Mouse (Mus musculus): ENCODE data around the gene AU021092. TPM values are rescaled to one million over a fixed set of nuclear protein-coding genes. Genes with fewer than 3 reads are reported as not detected.
"Not testable (repeated sequence)": the region's sequence is repeated elsewhere in the genome, so short reads cannot be mapped to it uniquely, and the experiment has no call there.

The AU021092 gene
- polyA plus RNA-seq, 1 experiment from 2014 or later = 2.5 TPM

DNA sequence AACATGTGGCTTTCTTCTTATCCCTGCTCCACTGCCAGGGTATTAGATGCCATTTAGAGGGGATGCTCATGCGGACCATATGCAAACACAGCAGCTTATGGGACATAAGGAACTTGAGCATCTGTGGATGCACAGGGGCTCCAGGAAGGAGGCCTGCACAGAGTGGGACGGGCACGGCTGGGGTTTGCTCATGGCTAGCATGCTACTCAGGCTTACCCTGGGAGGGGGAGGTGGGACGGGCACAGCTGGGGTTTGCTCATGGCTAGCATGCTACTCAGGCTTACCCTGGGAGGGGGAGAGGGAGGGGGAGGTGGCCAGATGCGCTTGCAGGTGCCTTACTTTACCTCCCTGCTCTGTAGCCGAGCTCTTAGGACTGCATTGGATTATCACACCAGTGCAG is 20.8 kb upstream of the AU021092 start:
- no peak overlapping the region for H3K4me2 ChIP-seq
- 82% methylated on average over 6 of the region's 6 CpGs for WGBS
- peaks cover 84% of the 10 kb centered on the region for H3K36me3 ChIP-seq
- no peak for ATAC-seq (ENCODE audit: insufficient number of reproducible peaks, low FRiP score)
- no peak overlapping the region for H3K27ac ChIP-seq (ENCODE audit: poor library complexity, severe bottlenecking)
- no peak overlapping the region for H3K4me3 ChIP-seq
- H3K4me1 ChIP-seq (replicated peaks) = no peaks in the 10 kb centered on the region
- no peaks in the 10 kb centered on the region for H3K9me3 ChIP-seq (replicated peaks)
- no peak overlapping the region for H3K9ac ChIP-seq
- no peaks in the 10 kb centered on the region for H3K27me3 ChIP-seq (replicated peaks)

DNA sequence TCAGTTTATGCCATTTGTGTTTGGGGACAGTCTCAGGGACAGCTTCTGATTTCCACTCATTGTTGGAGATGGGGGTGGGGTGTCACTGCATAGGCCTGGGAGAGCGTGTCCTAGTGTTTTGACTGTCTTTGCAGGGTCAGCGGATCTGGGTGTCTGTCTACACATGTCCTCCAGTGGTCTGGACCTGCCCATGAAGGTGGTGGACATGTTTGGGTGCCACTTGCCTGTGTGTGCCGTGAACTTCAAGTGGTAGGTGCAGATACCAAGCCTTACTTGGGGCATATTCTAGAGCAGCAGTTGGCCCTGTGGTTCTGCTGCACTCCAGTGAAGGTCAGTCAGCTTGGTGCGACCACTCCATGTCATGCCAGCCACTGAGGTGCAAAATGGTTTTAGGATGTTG is 20.3 kb upstream of the AU021092 start:
- H3K36me3 ChIP-seq = peaks cover 79% of the 10 kb centered on the region
- H3K9ac ChIP-seq = no peak overlapping the region
- ATAC-seq (ENCODE audit: insufficient number of reproducible peaks, low FRiP score) = no peak
- H3K4me3 ChIP-seq = no peak overlapping the region
- no peak overlapping the region for H3K27ac ChIP-seq (ENCODE audit: poor library complexity, severe bottlenecking)
- 86% methylated on average over 4 of the region's 4 CpGs for WGBS
- no peaks in the 10 kb centered on the region for H3K27me3 ChIP-seq (replicated peaks)
- no peak overlapping the region for H3K4me2 ChIP-seq
- no peaks in the 10 kb centered on the region for H3K9me3 ChIP-seq (replicated peaks)
- H3K4me1 ChIP-seq (replicated peaks) = no peaks in the 10 kb centered on the region

DNA sequence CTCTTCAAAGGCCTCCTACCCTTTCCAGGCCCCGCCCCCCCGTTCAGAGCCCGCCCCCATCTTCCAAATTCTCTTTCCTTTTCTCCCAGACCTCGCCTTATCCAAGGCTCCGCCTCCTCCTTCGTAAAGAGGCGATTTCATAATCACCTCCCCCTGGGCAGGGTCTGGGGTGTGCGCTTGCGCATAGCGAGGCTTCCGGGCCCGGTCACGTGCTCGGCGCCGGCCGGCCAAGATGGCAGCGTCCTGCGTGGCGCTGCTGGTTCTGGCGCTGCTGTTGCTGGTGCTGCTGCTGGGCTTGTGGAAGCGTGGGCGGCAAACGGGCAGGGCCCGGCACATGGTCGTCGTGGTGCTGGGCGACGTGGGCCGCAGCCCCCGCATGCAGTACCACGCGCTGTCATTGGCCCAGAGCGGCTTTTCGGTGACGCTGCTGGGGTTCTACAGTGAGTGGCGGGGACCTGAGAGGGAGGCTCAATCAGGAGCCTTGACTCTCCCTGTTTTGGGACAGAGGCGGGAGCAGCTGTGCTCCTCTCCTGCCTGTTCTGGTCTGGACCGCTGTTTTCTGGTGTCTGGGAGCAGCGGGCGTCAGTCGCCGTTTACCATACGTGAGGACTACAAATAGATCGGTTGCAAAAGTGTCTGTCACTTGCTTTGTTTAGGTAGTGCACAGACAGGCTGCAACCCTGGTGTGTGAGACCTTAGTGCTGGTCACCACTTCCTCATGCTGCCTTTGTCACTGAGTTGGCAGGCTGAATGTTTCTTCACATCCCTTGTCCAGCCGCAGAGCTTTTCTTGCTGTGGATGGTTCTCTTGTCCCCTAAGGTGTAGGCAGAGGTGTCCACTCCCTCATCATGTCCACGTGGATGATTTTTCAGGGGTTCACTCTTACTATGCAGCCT is 11.6 kb upstream of the AU021092 start, which contains the start of gene Alg1:
TSS of gene Alg1 (plus strand) at position 204 of the 896 bp plus-strand sequence.
- Histone ChIP-seq H3K4me1 (replicated peaks) (peaks cover 12% of the 10 kb centered on the region), H3K9me3 (replicated peaks) (peaks cover 6% of the 10 kb centered on the region; the same call in 1 of the 2 replicates), H3K27ac (ENCODE audit: poor library complexity, severe bottlenecking) (peak within 1 kb of the TSS; percentile 56; the same call in 1 of the 2 replicates), H3K9ac (peak within 1 kb of the TSS; percentile 87), H3K36me3 (peaks cover 10% of the 10 kb centered on the region), H3K4me3 (peak within 1 kb of the TSS; percentile 99), H3K27me3 (replicated peaks) (no peaks in the 10 kb centered on the region), H3K4me2 (peak within 1 kb of the TSS; percentile 92)
- 1% methylated on average over 46 of the region's 47 CpGs for WGBS
- peak; percentile 96 for ATAC-seq (ENCODE audit: insufficient number of reproducible peaks, low FRiP score)

GRCm38 (mm10) chr16:5232982-5233381 is 10.9 kb upstream of the AU021092 start:
- WGBS = 76% methylated on average over 4 of the region's 4 CpGs
- Histone ChIP-seq H3K36me3 (0 out of 2 replicates have a peak, but pooled peaks cover 8% of the 10 kb centered on the region), H3K4me3 (peak overlapping the region; percentile 99), H3K4me1 (replicated peaks) (peaks cover 12% of the 10 kb centered on the region), H3K27ac (ENCODE audit: poor library complexity, severe bottlenecking) (no peak overlapping the region), H3K27me3 (replicated peaks) (no peaks in the 10 kb centered on the region), H3K9me3 (replicated peaks) (peaks cover 6% of the 10 kb centered on the region; the same call in 1 of the 2 replicates), H3K9ac (no peak overlapping the region), H3K4me2 (peak overlapping the region; percentile 92)
- no peak for ATAC-seq (ENCODE audit: insufficient number of reproducible peaks, low FRiP score)

DNA sequence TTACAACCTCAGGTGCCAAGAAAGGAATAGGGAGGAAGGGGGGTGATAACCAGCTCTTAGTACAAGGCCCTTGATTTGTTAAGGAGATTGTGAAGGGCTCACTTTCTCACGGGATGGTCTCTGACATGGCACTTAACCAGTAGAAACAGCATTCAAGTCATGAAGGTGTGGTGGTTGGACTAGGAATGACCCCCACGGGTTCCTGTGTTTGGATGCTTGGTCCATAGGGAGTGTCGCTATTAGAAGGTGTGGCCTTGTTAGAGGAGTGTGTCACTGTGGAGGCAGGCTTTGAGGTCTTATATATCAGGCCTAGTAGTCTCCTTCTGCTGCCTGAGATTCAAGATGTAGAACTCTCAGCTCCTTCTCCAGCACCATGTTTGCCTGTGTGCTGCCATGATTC is 6.0 kb upstream of the AU021092 start:
- H3K27ac ChIP-seq (ENCODE audit: poor library complexity, severe bottlenecking); H3K9ac ChIP-seq; H3K9me3 ChIP-seq (replicated peaks); ATAC-seq (ENCODE audit: insufficient number of reproducible peaks, low FRiP score); H3K4me2 ChIP-seq; H3K27me3 ChIP-seq (replicated peaks); H3K4me3 ChIP-seq; H3K36me3 ChIP-seq; H3K4me1 ChIP-seq (replicated peaks): not testable (repeated sequence)
- 76% methylated on average over 3 of the region's 3 CpGs for WGBS

DNA sequence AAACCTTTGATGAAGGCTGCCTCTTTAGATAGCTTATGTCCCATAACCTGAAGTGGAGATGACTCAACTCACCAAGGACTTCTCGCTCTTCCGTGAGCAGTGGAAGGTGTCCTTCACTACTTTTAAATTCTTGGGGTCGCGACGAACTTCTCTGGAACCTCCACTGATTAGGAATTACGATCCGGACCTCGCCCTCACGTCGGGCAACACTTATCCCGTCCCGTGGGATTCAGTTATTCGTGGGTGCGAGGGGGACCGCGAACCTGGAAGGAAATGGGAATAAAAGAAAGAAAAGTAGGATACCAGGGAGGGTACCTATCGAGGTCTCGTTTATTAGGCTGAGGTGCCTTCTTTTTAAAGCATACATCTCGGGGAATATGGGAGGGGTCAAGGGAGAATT is 5.4 kb upstream of the AU021092 start:
- H3K4me1 ChIP-seq (replicated peaks); H3K9ac ChIP-seq; H3K4me3 ChIP-seq; ATAC-seq (ENCODE audit: insufficient number of reproducible peaks, low FRiP score); H3K27me3 ChIP-seq (replicated peaks); H3K36me3 ChIP-seq; H3K4me2 ChIP-seq; H3K27ac ChIP-seq (ENCODE audit: poor library complexity, severe bottlenecking); H3K9me3 ChIP-seq (replicated peaks): not testable (repeated sequence)
- 72% methylated on average over 19 of the region's 19 CpGs for WGBS

DNA sequence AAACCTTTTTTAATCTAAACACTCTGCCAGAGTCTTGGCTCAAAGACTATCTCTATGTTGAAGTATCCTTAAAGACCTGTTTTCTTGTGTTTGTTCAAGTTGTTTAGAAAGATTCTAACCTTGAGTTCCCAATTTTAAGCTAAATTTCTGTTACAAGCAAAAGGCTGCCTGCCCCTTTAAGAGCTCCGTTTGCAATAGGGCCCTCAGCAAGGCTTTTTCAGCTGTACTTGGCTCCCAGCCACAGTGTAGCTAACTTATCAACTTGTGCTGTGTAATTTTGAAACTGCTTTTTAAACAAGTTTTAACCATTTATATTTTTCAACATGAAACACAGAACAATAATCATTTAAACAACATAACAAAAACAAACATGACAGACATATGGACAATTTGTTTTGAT is 4.4 kb upstream of the AU021092 start:
- not testable (repeated sequence) for H3K27ac ChIP-seq (ENCODE audit: poor library complexity, severe bottlenecking); ATAC-seq (ENCODE audit: insufficient number of reproducible peaks, low FRiP score); H3K9ac ChIP-seq; H3K36me3 ChIP-seq; H3K27me3 ChIP-seq (replicated peaks); H3K4me2 ChIP-seq; H3K9me3 ChIP-seq (replicated peaks); H3K4me1 ChIP-seq (replicated peaks); H3K4me3 ChIP-seq
- WGBS = 0% methylated on average over 1 of the region's 1 CpGs

GRCm38 (mm10) chr16:5221403-5221802 is 696 bp downstream of the AU021092 start:
- H3K36me3 ChIP-seq = no peaks in the 10 kb centered on the region
- H3K9ac ChIP-seq = no peak overlapping the region

DNA sequence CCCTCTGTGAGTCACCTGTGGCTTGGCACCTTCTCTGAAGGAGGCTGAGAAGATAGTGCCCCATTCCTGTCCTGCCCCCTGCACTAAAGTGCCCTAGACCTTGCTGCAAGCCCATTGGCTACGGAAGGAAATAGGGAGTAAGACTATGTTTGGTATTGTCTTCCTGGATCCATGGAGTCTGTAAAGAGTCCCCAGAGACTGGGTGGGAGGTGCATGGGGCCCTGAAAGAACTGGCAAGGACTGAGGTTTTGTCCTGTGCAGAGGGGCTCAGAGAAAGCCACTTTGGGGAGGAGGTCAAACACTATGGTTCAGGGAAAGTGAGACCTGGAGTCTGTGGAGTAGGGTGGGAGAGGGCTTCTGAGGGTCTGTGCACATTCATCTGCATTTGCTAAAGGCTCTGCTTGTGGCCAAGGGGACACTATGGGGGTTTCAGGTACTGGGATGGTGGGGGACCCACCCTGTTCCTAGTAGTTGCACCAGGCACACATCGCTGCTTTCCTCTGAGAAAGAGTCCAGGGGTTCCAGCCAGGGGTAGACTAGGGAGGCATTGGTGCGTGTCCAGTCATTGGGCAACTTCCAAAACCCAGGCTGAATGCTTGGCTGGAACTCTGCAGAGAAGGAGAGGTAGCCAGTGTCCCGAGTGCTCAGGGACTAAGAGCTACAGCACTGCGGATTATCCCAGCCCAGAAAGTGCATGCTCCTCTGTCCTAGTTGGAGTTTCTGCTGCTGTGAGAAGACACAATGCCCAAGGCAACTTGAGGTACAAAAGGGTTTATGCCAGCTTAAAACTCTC is 4.6 kb downstream of the AU021092 start:
- Histone ChIP-seq H3K9me3 (replicated peaks) (no peaks in the 10 kb centered on the region), H3K4me2 (no peak overlapping the region), H3K9ac (no peak overlapping the region), H3K4me1 (replicated peaks) (peaks cover 15% of the 10 kb centered on the region), H3K27me3 (replicated peaks) (peaks cover 8% of the 10 kb centered on the region; the same call in 1 of the 2 replicates), H3K27ac (ENCODE audit: poor library complexity, severe bottlenecking) (no peak overlapping the region), H3K4me3 (no peak overlapping the region), H3K36me3 (no peaks in the 10 kb centered on the region)
- no peak for ATAC-seq (ENCODE audit: insufficient number of reproducible peaks, low FRiP score)
- 64% methylated on average over 5 of the region's 5 CpGs for WGBS

More at GRCm38 (mm10) chr16:5221403-5221802, 696 bp downstream of the AU021092 start:
- H3K27me3 ChIP-seq (replicated peaks) = peaks cover 6% of the 10 kb centered on the region; the same call in 1 of the 2 replicates
- no peak for ATAC-seq (ENCODE audit: insufficient number of reproducible peaks, low FRiP score)
- H3K27ac ChIP-seq (ENCODE audit: poor library complexity, severe bottlenecking) = no peak overlapping the region
- H3K9me3 ChIP-seq (replicated peaks) = no peaks in the 10 kb centered on the region
- WGBS = 63% methylated on average over 4 of the region's 4 CpGs
- no peak overlapping the region for H3K4me2 ChIP-seq
- H3K4me1 ChIP-seq (replicated peaks) = peaks cover 15% of the 10 kb centered on the region
- no peak overlapping the region for H3K4me3 ChIP-seq

GRCm38 (mm10) chr16:5216686-5217085 is 5.4 kb downstream of the AU021092 start:
- Histone ChIP-seq H3K36me3 (no peaks in the 10 kb centered on the region), H3K9me3 (replicated peaks) (no peaks in the 10 kb centered on the region), H3K4me3 (no peak overlapping the region), H3K27ac (ENCODE audit: poor library complexity, severe bottlenecking) (no peak overlapping the region), H3K4me1 (replicated peaks) (peaks cover 15% of the 10 kb centered on the region), H3K4me2 (no peak overlapping the region), H3K27me3 (replicated peaks) (peaks cover 8% of the 10 kb centered on the region; the same call in 1 of the 2 replicates), H3K9ac (0 out of 2 replicates have a peak overlapping the region, but pooled peaks have one; percentile 8)
- 55% methylated on average over 6 of the region's 6 CpGs for WGBS
- no peak for ATAC-seq (ENCODE audit: insufficient number of reproducible peaks, low FRiP score)

- WGBS = 81% methylated on average over 2 of the region's 2 CpGs
- Histone ChIP-seq H3K36me3 (no peaks in the 10 kb centered on the region), H3K4me2 (no peak overlapping the region), H3K9me3 (replicated peaks) (no peaks in the 10 kb centered on the region), H3K9ac (no peak overlapping the region), H3K4me3 (no peak overlapping the region), H3K4me1 (replicated peaks) (peaks cover 11% of the 10 kb centered on the region), H3K27ac (ENCODE audit: poor library complexity, severe bottlenecking) (no peak overlapping the region), H3K27me3 (replicated peaks) (peaks cover 8% of the 10 kb centered on the region; the same call in 1 of the 2 replicates)
- ATAC-seq (ENCODE audit: insufficient number of reproducible peaks, low FRiP score) = no peak
Observed at GRCm38 (mm10) chr16:5214126-5214525, 8.0 kb downstream of the AU021092 start.

Data from heart, embryonic 12.5 days (tissue).